Mouse (Mus musculus) heart, adult 10 weeks (tissue): Measurements from ENCODE around the gene Gimd1. TPM values are rescaled to one million over a fixed set of nuclear protein-coding genes. Genes with fewer than 3 reads are reported as not detected.

ENCODE experiments used
- polyA plus RNA-seq: library from polyadenylated mRNA; stranded (reverse); fragments of 350-450 nt; fragmentation: Illumina TruSeq; extraction: RNeasy Lipid Tissue Mini Kit (QIAGEN cat#74804); gene quantifications from one replicate; pipeline ENCODE4 v1.2.3, GENCODE M21; 2014; ENCODE audit warnings: low read depth, low replicate concordance

Gene Gimd1
- not detected for polyA plus RNA-seq

GRCm38 (mm10) chr3:132629601-132630239, at the start of gene Gimd1:
Gimd1 (plus strand) TSS chr3:132629820.

GRCm38 (mm10) chr3:132683447-132684230, 54.0 kb downstream of the Gimd1 start, which contains the start of gene Tbck:
Tbck (plus strand) TSS chr3:132684144.

GRCm38 (mm10) chr3:132684231-132684928, 54.8 kb downstream of the Gimd1 start, which contains the start of gene Aimp1:
Aimp1 (minus strand) TSS chr3:132684370.

Other genes with a start within 250 kb of the Gimd1 start
- 6.0 TPM for gene Tbck, start 54.3 kb downstream of the Gimd1 start, polyA plus RNA-seq
- 92.0 TPM for gene Aimp1, start 54.5 kb downstream of the Gimd1 start, polyA plus RNA-seq